Mouse (Mus musculus): ENCODE results near the gene Cd151. TPM values are rescaled to one million over a fixed set of nuclear protein-coding genes. Genes with fewer than 3 reads are reported as not detected.

Gene Cd151
- polyA plus RNA-seq, 1 experiment from 2014 or later: 20.6 TPM

GRCm38 (mm10) chr7:141518296-141518695 is 51.1 kb downstream of the Cd151 start:
- no peaks in the 10 kb centered on the region for H3K4me1 ChIP-seq
- H3K27ac ChIP-seq: no peak overlapping the region
- no peaks in the 10 kb centered on the region for H3K27me3 ChIP-seq
- no peak overlapping the region for H3K4me3 ChIP-seq
- no peaks in the 10 kb centered on the region for H3K9me3 ChIP-seq
- H3K9ac ChIP-seq: no peak overlapping the region
- peaks cover 37% of the 10 kb centered on the region for H3K36me3 ChIP-seq
- no peak overlapping the region for H3K4me2 ChIP-seq
- no peak for ATAC-seq (ENCODE audit: insufficient number of reproducible peaks, low FRiP score, low TSS enrichment, low read depth)
- WGBS: 78% methylated on average over 5 of the region's 5 CpGs

GRCm38 (mm10) chr7:141518926-141519325 is 51.7 kb downstream of the Cd151 start:
- 61% methylated on average over 3 of the region's 3 CpGs for WGBS
- H3K27me3 ChIP-seq: no peaks in the 10 kb centered on the region
- H3K27ac ChIP-seq: no peak overlapping the region

GRCm38 (mm10) chr7:141519795-141520194 is 52.6 kb downstream of the Cd151 start:
- WGBS: 80% methylated on average over 1 of the region's 1 CpGs
- ATAC-seq (ENCODE audit: insufficient number of reproducible peaks, low FRiP score, low TSS enrichment, low read depth): no peak
- H3K27me3 ChIP-seq: no peaks in the 10 kb centered on the region
- H3K36me3 ChIP-seq: peaks cover 29% of the 10 kb centered on the region
- no peak overlapping the region for H3K4me2 ChIP-seq
- H3K4me3 ChIP-seq: no peak overlapping the region
- no peak overlapping the region for H3K9ac ChIP-seq
- H3K27ac ChIP-seq: no peak overlapping the region
- no peaks in the 10 kb centered on the region for H3K4me1 ChIP-seq
- no peaks in the 10 kb centered on the region for H3K9me3 ChIP-seq

More at GRCm38 (mm10) chr7:141518926-141519325, 51.7 kb downstream of the Cd151 start:
- no peaks in the 10 kb centered on the region for H3K9me3 ChIP-seq
- H3K9ac ChIP-seq: no peak overlapping the region
- H3K4me1 ChIP-seq: no peaks in the 10 kb centered on the region
- no peak overlapping the region for H3K4me3 ChIP-seq
- peaks cover 31% of the 10 kb centered on the region for H3K36me3 ChIP-seq
- ATAC-seq (ENCODE audit: insufficient number of reproducible peaks, low FRiP score, low TSS enrichment, low read depth): no peak
- no peak overlapping the region for H3K4me2 ChIP-seq

Other genes with a start within 250 kb of the Cd151 start
- 64.3 and 68.9 TPM in 2 replicates for gene Phrf1, start 238.6 kb upstream of the Cd151 start, polyA plus RNA-seq (2015; fragmentation: Nextera tagmentation; extraction: Ambion mirVana)
- 3.1 and 3.4 TPM in 2 replicates for gene Irf7, start 200.9 kb upstream of the Cd151 start, polyA plus RNA-seq (2015; fragmentation: Nextera tagmentation; extraction: Ambion mirVana)
- 0.19 and 0.29 TPM in 2 replicates for gene Cdhr5, start 190.6 kb upstream of the Cd151 start, polyA plus RNA-seq (2015; fragmentation: Nextera tagmentation; extraction: Ambion mirVana)
- gene Sct, start 188.3 kb upstream of the Cd151 start, polyA plus RNA-seq (2015; fragmentation: Nextera tagmentation; extraction: Ambion mirVana): 11.3 and 16.5 TPM in 2 replicates
- 1.5 TPM in 2 replicates for gene Drd4, start 175.4 kb upstream of the Cd151 start, polyA plus RNA-seq (2015; fragmentation: Nextera tagmentation; extraction: Ambion mirVana)
- gene Deaf1, start 139.7 kb upstream of the Cd151 start, polyA plus RNA-seq (2015; fragmentation: Nextera tagmentation; extraction: Ambion mirVana): 68.6 and 70.8 TPM in 2 replicates
- gene Tmem80, start 139.7 kb upstream of the Cd151 start, polyA plus RNA-seq (2015; fragmentation: Nextera tagmentation; extraction: Ambion mirVana): 35.9 and 38.5 TPM in 2 replicates
- 42.7 and 43.9 TPM in 2 replicates for gene Eps8l2, start 128.5 kb upstream of the Cd151 start, polyA plus RNA-seq (2015; fragmentation: Nextera tagmentation; extraction: Ambion mirVana)
- gene Taldo1, start 75.2 kb upstream of the Cd151 start, polyA plus RNA-seq (2015; fragmentation: Nextera tagmentation; extraction: Ambion mirVana): 272 and 290 TPM in 2 replicates
- gene Gatd1, start 53.3 kb upstream of the Cd151 start, polyA plus RNA-seq (2015; fragmentation: Nextera tagmentation; extraction: Ambion mirVana): 62.8 and 62.9 TPM in 2 replicates
- 1.1 and 1.9 TPM in 2 replicates for gene Cend1, start 37.9 kb upstream of the Cd151 start, polyA plus RNA-seq (2015; fragmentation: Nextera tagmentation; extraction: Ambion mirVana)
- 28.8 and 29.5 TPM in 2 replicates for gene Slc25a22, start 29.5 kb upstream of the Cd151 start, polyA plus RNA-seq (2015; fragmentation: Nextera tagmentation; extraction: Ambion mirVana)
- 8.8 and 9.8 TPM in 2 replicates for gene Pidd1, start 23.4 kb upstream of the Cd151 start, polyA plus RNA-seq (2015; fragmentation: Nextera tagmentation; extraction: Ambion mirVana)
- gene Rplp2, start 20.0 kb upstream of the Cd151 start, polyA plus RNA-seq (2015; fragmentation: Nextera tagmentation; extraction: Ambion mirVana): 1,100 and 1,341 TPM in 2 replicates
- gene Pnpla2, start 12.2 kb upstream of the Cd151 start, polyA plus RNA-seq (2015; fragmentation: Nextera tagmentation; extraction: Ambion mirVana): 16.9 and 23.6 TPM in 2 replicates
- 16.4 and 21.6 TPM in 2 replicates for gene Cracr2b, start 6.3 kb upstream of the Cd151 start, polyA plus RNA-seq (2015; fragmentation: Nextera tagmentation; extraction: Ambion mirVana)
- gene Polr2l, start 7.7 kb downstream of the Cd151 start, polyA plus RNA-seq (2015; fragmentation: Nextera tagmentation; extraction: Ambion mirVana): 54.7 and 57.5 TPM in 2 replicates
- 71.4 and 79.1 TPM in 2 replicates for gene Tspan4, start 7.8 kb downstream of the Cd151 start, polyA plus RNA-seq (2015; fragmentation: Nextera tagmentation; extraction: Ambion mirVana)
- 44.0 and 49.7 TPM in 2 replicates for gene Chid1, start 72.5 kb downstream of the Cd151 start, polyA plus RNA-seq (2015; fragmentation: Nextera tagmentation; extraction: Ambion mirVana)
- 84.6 and 86.3 TPM in 2 replicates for gene Ap2a2, start 94.8 kb downstream of the Cd151 start, polyA plus RNA-seq (2015; fragmentation: Nextera tagmentation; extraction: Ambion mirVana)
- gene Muc6, start 187.9 kb downstream of the Cd151 start, polyA plus RNA-seq (2015; fragmentation: Nextera tagmentation; extraction: Ambion mirVana): 0.22 and 0.26 TPM in 2 replicates
- gene Muc2, start 222.9 kb downstream of the Cd151 start, polyA plus RNA-seq (2015; fragmentation: Nextera tagmentation; extraction: Ambion mirVana): 0.19 and 0.26 TPM in 2 replicates